ENCODE assay signal across 15 mouse cellular contexts in the genomic region with DNA sequence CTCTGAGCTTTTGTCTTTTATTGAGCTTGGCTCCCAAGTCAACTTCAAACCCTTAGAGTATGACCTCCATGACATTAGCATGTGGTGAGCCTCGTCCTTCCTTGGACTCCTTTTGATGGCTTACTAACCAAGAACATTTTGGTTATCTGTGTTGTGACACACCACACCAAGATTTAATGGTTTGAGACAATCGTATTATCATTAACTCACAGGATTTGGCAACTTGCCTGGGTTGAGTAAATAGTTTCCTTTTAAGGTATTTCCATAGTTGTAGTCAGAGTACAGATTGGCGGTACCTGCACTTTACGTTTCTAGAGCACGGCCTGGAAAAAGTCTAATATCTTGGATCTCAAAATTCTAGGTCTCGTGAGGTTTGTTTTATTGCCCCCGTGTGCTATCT.
"Had no signal": no experiment of that assay in that cellular context is flagged by ENCODE, and none has a peak within 500 bp of the region (broad histone marks: within the 10 kb centered on the region; RNA-seq: fewer than 3 reads in every experiment).

No protein-coding gene starts in this region.

- H3K9me3 ChIP-seq: limb, embryonic 13.5 days; liver, embryonic 15.5 days; midbrain, embryonic 12.5 days; neural tube, embryonic 13.5 days; stomach, embryonic 15.5 days had no signal

- H3K27ac ChIP-seq: layer of hippocampus, adult 2 months; limb, embryonic 13.5 days; liver, embryonic 15.5 days; midbrain, embryonic 12.5 days; neural tube, embryonic 13.5 days; stomach, embryonic 15.5 days had no signal

- H3K4me2 ChIP-seq: limb, embryonic 13.5 days; liver, embryonic 11.5 days; liver, embryonic 15.5 days; midbrain, embryonic 12.5 days; neural tube, embryonic 13.5 days; stomach, embryonic 15.5 days had no signal

- H3K4me1 ChIP-seq: limb, embryonic 13.5 days; liver, embryonic 15.5 days; midbrain, embryonic 12.5 days; neural tube, embryonic 13.5 days; stomach, embryonic 15.5 days had no signal

- DNase-seq: kidney, adult 9 months; kidney, postnatal 36 days; left cerebral cortex, postnatal 4 days; retina, postnatal 1 day; right cerebral cortex, postnatal 4 days; thymus, postnatal 36 days had no signal

- H3K27me3 ChIP-seq: limb, embryonic 13.5 days; liver, embryonic 15.5 days; midbrain, embryonic 12.5 days; neural tube, embryonic 13.5 days; stomach, embryonic 15.5 days had no signal

- H3K4me3 ChIP-seq: layer of hippocampus, adult 2 months; limb, embryonic 13.5 days; liver, embryonic 15.5 days; midbrain, embryonic 12.5 days; neural tube, embryonic 13.5 days; stomach, embryonic 15.5 days had no signal

- H3K9ac ChIP-seq: limb, embryonic 13.5 days; liver, embryonic 15.5 days; midbrain, embryonic 12.5 days; neural tube, embryonic 13.5 days; stomach, embryonic 15.5 days had no signal

- ATAC-seq: intestine, postnatal 0 days; midbrain, embryonic 16.5 days had no signal

- H3K36me3 ChIP-seq: limb, embryonic 13.5 days; liver, embryonic 15.5 days; midbrain, embryonic 12.5 days; neural tube, embryonic 13.5 days; stomach, embryonic 15.5 days had no signal
